Mouse (Mus musculus) thymus, adult 2 months (tissue): ENCODE measurements around the gene Wdr6. TPM values are rescaled to one million over a fixed set of nuclear protein-coding genes. Genes with fewer than 3 reads are reported as not detected.
"Not testable (repeated sequence)": the region's sequence is repeated elsewhere in the genome, so short reads cannot be mapped to it uniquely, and the experiment has no call there.

ENCODE experiments used
- DNase-seq: peaks from one replicate; pipeline ENCODE4 v3.0.0; 2021
- H3K27ac ChIP-seq: fragments of 200-500 bp; 2 replicates; pipeline ENCODE4 v1.5.1; 2012; ENCODE audit warnings: low read length, control low read depth; ENCODE audit not compliant: control insufficient read depth, insufficient read depth
- H3K27me3 ChIP-seq: fragments of 200-500 bp; 2 replicates; pipeline ENCODE4 v1.6.1; 2012; ENCODE audit warnings: mild to moderate bottlenecking, low read length, moderate library complexity, mixed read lengths; ENCODE audit not compliant: control insufficient read depth, insufficient read depth
- H3K36me3 ChIP-seq: fragments of 200-500 bp; 2 replicates; pipeline ENCODE4 v1.6.1; 2012; ENCODE audit warnings: mild to moderate bottlenecking, low read length, moderate library complexity; ENCODE audit not compliant: control insufficient read depth, insufficient read depth
- H3K4me1 ChIP-seq: fragments of 200-500 bp; replicated peaks from 2 replicates; pipeline ENCODE4 v1.6.1; 2012; ENCODE audit warnings: low read length; ENCODE audit not compliant: control insufficient read depth, insufficient read depth
- H3K4me3 ChIP-seq: fragments of 200-500 bp; 2 replicates; pipeline ENCODE4 v1.5.1; 2012; ENCODE audit warnings: mild to moderate bottlenecking, low read length, control low read depth, moderate library complexity; ENCODE audit not compliant: control insufficient read depth, insufficient read depth
- CTCF ChIP-seq: fragments of 200-500 bp; IDR thresholded peaks from 2 replicates; pipeline ENCODE4 v1.5.1; 2012; ENCODE audit warnings: mild to moderate bottlenecking, control low read depth, low read length, moderate library complexity, borderline replicate concordance; ENCODE audit not compliant: control insufficient read depth, poor library complexity, insufficient read depth; ENCODE audit errors: extremely low read depth
- POLR2A ChIP-seq: fragments of 200-500 bp; IDR thresholded peaks from 2 replicates; pipeline ENCODE4 v1.6.1; 2012; ENCODE audit warnings: mild to moderate bottlenecking, low read length, control low read depth, moderate library complexity; ENCODE audit not compliant: control insufficient read depth, poor library complexity, insufficient read depth; ENCODE audit errors: extremely low read depth
- WGBS: fragments of 180-500 bp; shearing (Covaris S2); methylation state at CpG from one replicate; pipeline ENCODE4 v1.1.7; 2018; 5-methylcytosine and 5-hydroxymethylcytosine counted together
- polyA plus RNA-seq: library from polyadenylated mRNA; depleted of rRNA; stranded (reverse); fragments of >200 nt; gene quantifications from 2 replicates; pipeline ENCODE4 v1.2.3, GENCODE M21; 2012; rRNA removed

The Wdr6 gene
- polyA plus RNA-seq, result 106 and 112 TPM in 2 replicates

GRCm38 (mm10) chr9:108578545-108579343 is at the start of gene Wdr6:
Gene Wdr6 (minus strand): TSS chr9:108578739.
- peaks cover 19% of the 10 kb centered on the region for H3K4me1 ChIP-seq
- DNase-seq, result peak; percentile 91
- no peaks in the 10 kb centered on the region for H3K27me3 ChIP-seq
- TF ChIP-seq CTCF, result peak; percentile 61; the same call in 1 of the 2 replicates
- TF ChIP-seq POLR2A, result peak; percentile 75
- no peaks in the 10 kb centered on the region for H3K36me3 ChIP-seq
- 12% methylated on average over 51 of the region's 51 CpGs for WGBS
- peak within 1 kb of the TSS; percentile 27 for H3K27ac ChIP-seq
- peak within 1 kb of the TSS; percentile 63 for H3K4me3 ChIP-seq

DNA sequence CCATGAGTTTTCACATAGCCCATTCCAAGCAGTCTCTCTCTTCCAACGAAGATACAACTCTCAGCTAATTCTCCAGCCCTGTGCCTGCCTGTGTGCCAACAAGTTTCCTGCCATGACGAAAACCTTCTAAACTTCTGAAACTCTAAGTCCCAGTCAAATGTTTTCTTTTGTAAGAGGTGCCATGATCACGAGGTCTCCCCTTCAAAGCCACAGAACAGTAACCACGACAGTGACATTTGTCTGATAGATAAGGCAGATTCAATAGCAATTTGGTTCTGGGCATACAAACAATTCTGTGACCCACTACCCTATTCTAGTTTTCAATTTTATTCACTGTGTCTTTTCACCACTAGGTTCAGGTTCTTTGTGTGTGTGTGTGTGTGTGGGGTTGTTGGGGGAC is 49.6 kb upstream of the Wdr6 start:
- H3K27me3 ChIP-seq, result no peaks in the 10 kb centered on the region
- no peak for TF ChIP-seq POLR2A
- no peak for TF ChIP-seq CTCF
- 0 out of 2 replicates have a peak, but pooled peaks cover 3% of the 10 kb centered on the region for H3K36me3 ChIP-seq
- H3K4me3 ChIP-seq, result no peak overlapping the region
- 33% methylated on average over 4 of the region's 4 CpGs for WGBS
- H3K27ac ChIP-seq, result no peak overlapping the region
- DNase-seq, result no peak
- H3K4me1 ChIP-seq, result no peaks in the 10 kb centered on the region

DNA sequence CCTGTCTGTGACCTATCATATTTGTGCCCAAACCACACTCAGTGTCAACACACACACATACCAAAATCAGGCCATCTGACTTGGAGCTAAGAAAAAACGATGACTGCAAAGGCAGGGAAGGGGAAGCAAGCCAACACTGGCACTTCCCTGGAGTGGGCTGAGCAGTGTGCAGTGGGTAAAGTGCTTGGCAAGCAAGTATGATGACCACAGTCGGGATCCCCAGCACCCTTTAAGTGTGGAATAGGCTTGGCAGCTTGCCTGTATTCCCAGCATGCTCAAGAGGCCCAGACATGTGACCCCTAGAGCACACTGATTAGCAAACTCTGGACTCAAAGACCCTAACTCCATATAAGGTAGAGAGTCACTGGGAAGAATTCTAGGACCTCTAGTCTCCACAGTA is 48.0 kb upstream of the Wdr6 start:
- whole genome bisulfite sequencing, result 84% methylated on average over 2 of the region's 2 CpGs
- DNase-seq, result no peak
- Histone ChIP-seq H3K27me3 (no peaks in the 10 kb centered on the region), H3K36me3 (0 out of 2 replicates have a peak, but pooled peaks cover 3% of the 10 kb centered on the region), H3K4me3 (no peak overlapping the region), H3K27ac (no peak overlapping the region), H3K4me1 (no peaks in the 10 kb centered on the region)
- TF ChIP-seq CTCF, result no peak
- TF ChIP-seq POLR2A, result no peak

- Histone ChIP-seq H3K27me3 (no peaks in the 10 kb centered on the region), H3K36me3 (peaks cover 46% of the 10 kb centered on the region), H3K4me1 (0 out of 2 replicates have a peak, but pooled peaks cover 4% of the 10 kb centered on the region), H3K27ac (no peak overlapping the region), H3K4me3 (no peak overlapping the region)
- TF ChIP-seq CTCF (no peak), POLR2A (no peak)
- DNase-seq, result no peak
- WGBS, result 10% methylated on average over 1 of the region's 1 CpGs
These were observed 38.8 kb upstream of the Wdr6 start for GRCm38 (mm10) chr9:108617301-108617700.

- DNase-seq, result no peak
- 95% methylated on average over 10 of the region's 10 CpGs for WGBS
- Histone ChIP-seq H3K36me3 (peaks cover 90% of the 10 kb centered on the region), H3K4me1 (0 out of 2 replicates have a peak, but pooled peaks cover under 1% of the 10 kb centered on the region), H3K4me3 (no peak overlapping the region), H3K27me3 (no peaks in the 10 kb centered on the region), H3K27ac (no peak overlapping the region)
- TF ChIP-seq POLR2A, result no peak
- no peak for TF ChIP-seq CTCF
These were observed 32.9 kb upstream of the Wdr6 start for GRCm38 (mm10) chr9:108611488-108611887.

DNA sequence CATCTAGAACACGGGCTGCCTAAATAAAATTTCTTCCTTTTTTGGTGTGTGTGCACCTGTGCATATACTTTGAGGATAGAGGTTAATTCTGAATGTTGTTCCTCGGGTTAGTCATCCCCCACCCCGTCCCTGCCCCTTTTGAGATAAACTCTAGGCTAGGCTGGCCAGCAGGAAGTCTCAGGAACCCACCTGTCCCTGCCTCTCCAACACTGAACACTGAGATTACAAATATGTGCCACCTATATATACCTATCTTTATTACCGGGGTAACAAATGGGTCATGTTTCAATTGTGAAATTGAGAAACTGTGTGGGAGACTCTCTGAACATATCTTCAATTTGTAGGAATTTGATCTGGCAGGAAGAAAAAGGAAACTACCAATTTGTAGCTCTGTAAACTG is 30.4 kb upstream of the Wdr6 start:
- TF ChIP-seq CTCF (no peak), POLR2A (no peak)
- Histone ChIP-seq H3K4me3 (no peak overlapping the region), H3K27ac (no peak overlapping the region), H3K36me3 (peaks cover 95% of the 10 kb centered on the region), H3K27me3 (no peaks in the 10 kb centered on the region), H3K4me1 (no peaks in the 10 kb centered on the region)
- WGBS, result 92% methylated on average over 4 of the region's 4 CpGs
- DNase-seq, result no peak

- H3K4me1 ChIP-seq, DNase-seq, H3K27ac ChIP-seq, H3K4me3 ChIP-seq, H3K27me3 ChIP-seq: not testable (repeated sequence)
- peaks cover 92% of the 10 kb centered on the region for H3K36me3 ChIP-seq
- 72% methylated on average over 5 of the region's 5 CpGs for WGBS
These were observed 29.4 kb upstream of the Wdr6 start for GRCm38 (mm10) chr9:108607929-108608328.
